Mouse (Mus musculus) kidney, adult 9 months (tissue): ENCODE measurements around the gene Hpca.
A peak's percentile ranks its signal among the peaks of the same experiment; 100 is the strongest.

Experiments
- DNase-seq: peaks from one replicate; pipeline ENCODE4 v3.0.0; 2022

Gene Hpca

GRCm38 (mm10) chr4:129135637-129136036 is 13.8 kb upstream of the Hpca start:
- no peak for DNase-seq

DNA sequence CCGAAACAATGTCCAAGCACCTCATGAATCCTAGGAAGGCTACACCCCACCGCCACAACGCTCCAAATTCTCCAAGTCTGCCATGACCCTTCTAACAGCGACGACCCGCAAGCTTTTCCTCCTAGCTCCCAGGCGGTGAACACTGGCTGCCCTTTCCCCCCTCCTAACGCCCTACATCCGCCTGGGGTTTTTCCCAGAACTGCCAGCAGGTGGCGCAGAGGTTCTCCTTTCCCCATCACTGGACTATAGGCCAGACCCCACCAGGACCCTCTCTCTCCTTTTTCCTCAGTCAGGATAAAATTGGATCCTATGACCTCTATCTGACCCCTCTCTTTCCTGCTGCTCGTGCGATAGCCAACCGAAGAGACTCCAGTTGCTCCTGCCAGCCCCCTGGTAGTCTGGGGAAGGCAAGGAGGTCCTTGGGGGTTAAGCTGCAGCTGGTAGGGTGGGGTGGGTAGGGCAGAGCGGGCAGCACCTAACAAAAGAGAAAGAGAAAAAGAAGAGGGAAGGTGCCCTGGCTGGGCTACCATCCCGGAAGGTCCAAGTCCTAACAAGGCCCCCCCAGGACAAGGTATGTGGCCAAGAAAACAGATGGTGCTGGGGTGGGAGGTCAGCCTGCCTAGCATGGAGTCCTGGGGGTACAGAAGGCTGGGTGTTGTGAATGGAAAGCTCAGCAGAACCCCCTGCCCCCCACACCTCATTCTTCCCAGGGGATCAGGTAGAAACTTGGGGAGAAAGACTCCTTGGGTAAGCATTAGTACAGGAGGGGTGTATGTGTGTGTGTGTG is 13.2 kb upstream of the Hpca start:
- DNase-seq = peak; percentile 78

DNA sequence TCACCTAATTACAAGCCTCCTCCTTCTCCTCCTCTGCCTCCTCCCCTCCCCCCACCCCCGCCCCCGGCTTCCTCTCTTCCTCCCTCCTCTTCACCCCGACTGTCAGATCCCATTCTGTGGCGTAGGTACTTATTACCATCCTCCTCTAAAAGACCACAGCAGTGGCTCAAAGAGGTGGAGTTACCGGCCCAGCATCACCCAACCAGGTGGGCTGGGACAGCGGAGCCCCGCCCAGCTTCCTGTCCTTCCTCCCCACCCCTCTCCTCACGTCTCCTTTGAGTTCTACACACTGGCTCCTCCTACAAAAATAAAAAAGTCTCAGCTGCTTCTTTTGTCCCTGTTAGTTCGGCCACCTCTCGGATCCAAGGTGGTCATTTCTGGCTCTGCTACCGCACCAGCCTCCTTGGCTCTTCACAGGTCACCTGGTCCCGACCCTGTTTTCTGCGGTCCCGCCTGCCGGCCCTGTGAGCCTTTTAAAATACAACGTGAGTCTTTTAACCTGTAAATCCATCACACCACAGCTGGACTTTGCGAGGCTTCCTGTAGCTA is 9.0 kb upstream of the Hpca start:
- DNase-seq = peak; percentile 48

DNA sequence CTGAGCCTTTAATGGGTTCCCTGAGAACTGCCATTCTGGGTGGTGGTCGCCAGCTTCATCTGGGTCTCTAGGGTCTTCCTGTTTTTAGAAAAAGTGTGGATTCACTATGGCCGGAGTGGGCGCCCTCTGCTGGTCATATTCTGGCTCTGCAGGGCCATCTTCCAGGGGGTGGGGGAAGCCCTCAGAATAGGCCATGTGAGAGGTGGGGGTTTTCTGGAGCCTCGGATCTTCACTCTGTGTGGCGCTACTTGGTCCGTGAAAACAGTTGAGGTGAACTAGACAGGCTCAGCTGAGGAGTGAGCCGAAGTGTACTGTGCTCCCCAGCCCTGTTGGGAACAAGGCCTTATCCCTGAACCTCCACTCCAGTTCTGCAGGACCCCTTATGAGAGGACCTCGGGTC is 8.3 kb upstream of the Hpca start:
- DNase-seq = peak; percentile 30

- DNase-seq = no peak
Observed at GRCm38 (mm10) chr4:129129387-129129786, 7.6 kb upstream of the Hpca start.

DNA sequence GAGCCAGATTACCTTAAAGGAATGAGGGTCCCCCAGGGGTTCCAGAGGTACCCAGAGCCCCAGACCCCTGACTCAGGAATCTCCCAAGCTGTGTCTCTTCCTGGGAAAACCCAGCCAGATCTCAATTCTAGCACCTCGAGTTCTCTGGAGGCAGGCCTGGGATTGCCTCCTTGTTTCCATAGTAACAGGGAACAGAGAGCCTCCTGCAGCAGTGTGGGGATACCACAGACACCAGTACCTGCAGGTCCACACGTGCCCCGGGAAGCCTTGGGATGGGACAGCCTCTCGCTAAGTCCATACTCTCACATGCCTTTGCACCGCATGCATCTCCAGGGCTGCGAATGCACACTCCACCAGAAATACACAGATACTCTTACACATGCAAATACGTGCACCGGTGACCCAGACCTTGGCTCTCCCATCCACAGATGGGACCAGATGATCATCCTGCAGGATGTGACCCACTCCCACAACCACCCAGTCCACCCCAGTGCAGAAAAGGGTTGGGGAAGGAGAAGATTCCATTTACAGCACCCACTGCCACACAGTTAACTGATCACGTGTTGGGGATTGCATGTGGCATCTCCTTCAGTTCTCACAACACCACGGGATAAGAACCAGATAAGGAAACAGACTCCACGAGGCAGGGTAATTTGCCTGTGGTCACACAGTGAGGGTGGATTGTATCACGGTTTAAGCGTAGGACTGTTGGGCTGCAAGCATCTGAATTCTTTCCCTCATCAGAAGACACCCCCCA is 6.9 kb upstream of the Hpca start:
- no peak for DNase-seq

- no peak for DNase-seq
Observed at GRCm38 (mm10) chr4:129125736-129126451, 4.1 kb upstream of the Hpca start.

- DNase-seq = no peak
Observed at GRCm38 (mm10) chr4:129124652-129125146, 2.9 kb upstream of the Hpca start.

DNA sequence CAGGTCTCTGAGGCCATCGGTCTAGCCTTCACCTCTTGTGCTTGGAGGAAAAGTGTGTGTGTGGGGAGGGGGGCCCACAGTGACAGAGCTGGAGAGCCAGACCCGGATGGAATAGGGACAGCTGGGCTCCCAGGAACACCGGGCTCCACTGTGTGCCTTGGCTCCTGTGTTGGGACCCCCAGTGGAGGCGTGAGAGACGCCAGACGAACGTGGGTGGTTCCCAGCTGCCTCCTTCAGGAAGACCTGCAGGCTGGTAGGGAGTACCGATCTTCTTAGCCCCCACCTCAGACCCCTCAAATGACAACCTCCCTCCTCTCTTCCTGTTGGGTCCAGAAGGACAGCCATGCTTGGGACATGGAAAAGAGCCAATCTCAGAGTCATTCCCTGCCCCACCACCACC is 883 bp upstream of the Hpca start:
- no peak for DNase-seq

GRCm38 (mm10) chr4:129122107-129122506 is 271 bp upstream of the Hpca start:
- no peak for DNase-seq

DNA sequence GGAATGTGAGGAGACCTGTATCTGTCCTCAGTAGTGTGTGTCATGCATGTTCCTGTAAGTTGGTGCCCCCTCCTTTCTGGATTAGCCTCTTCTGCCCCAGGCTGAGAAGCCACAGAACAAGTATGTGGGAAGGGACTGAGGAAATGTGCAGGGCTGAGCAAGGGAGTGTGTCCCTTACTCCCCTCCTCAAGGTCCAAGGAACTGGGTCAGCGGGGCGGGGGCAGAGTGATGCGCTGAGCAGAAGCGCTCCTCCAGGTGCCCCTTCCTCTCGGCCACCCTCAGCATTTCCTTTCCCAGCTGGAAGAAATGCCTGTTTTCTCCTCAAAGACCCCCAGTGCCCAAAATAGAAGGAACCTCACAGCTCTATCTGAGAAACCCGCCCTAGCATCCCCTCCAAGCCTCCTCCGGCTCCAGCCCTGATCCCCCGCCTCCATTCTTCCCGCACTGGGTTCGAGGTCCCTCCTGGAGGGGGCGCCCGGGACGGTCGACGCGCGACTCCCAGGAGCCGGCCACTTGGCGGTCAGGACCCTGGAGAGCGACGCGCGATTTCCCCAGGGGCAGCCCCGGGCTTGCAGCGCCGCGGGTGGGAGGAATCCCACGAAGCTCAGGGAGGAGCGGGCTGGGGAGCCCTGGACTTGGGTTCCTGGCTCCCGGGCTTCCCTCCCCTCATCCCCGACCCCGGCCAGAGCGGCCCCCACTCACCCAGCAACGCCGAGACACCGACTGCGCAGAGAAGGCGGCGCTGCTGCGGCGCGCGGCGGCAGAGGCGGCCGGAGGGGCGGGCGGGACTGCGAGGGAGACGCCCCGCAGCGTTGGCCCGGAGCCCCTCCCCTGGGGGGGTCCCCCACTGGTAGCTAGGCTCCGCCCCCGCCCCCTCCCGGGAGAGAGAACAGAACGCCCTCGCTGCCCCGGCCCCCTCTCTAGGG is 1.1 kb downstream of the Hpca start:
- DNase-seq = peak; percentile 42

- DNase-seq = no peak
Observed at GRCm38 (mm10) chr4:129119708-129120107, 2.1 kb downstream of the Hpca start.

- no peak for DNase-seq
Observed at GRCm38 (mm10) chr4:129117720-129118510, 3.9 kb downstream of the Hpca start.

- DNase-seq = no peak
Observed at GRCm38 (mm10) chr4:129116703-129117102, 5.1 kb downstream of the Hpca start.

- DNase-seq = peak; percentile 65
Observed at GRCm38 (mm10) chr4:129113083-129113988, 8.5 kb downstream of the Hpca start.

GRCm38 (mm10) chr4:129112231-129112630 is 9.6 kb downstream of the Hpca start:
- no peak for DNase-seq

DNA sequence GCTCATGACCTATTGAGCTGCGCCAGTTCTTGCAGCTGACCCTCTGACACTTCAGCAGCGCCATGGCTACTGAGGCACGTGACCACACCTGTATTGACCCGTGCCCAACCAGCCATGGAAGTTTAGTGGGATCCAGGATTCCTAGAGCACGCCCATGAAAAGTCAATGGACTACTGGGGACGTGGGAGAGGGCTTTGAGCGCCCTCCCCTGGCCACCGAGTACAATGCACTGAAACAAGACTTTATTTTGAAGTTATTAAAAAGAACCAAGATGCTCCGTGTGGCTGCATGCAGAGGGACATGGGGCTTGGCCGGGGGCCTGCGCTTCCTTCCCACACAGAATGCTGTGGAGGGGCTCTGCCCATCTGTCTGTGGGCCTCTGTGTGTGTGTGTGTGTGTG is 10.5 kb downstream of the Hpca start:
- DNase-seq = no peak

DNA sequence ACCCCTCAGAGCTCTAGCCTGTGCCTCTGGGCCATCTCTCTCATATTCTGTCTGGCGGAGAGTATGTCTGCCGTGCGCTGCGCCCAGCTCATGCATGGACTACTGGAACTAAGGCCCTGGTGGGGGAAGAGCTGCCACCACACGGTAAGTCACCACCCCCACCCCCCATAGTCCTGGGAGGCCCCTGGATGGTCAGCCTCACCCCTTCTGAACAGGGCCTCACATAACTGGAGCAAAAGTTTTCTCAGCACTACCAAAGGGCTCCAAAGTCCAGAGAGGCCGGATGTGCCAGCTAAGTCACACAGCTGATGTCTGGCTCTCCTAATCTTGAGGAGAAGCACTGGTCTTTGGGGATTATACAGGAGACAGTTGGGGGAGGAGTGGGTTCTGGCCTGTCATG is 11.0 kb downstream of the Hpca start:
- no peak for DNase-seq

DNA sequence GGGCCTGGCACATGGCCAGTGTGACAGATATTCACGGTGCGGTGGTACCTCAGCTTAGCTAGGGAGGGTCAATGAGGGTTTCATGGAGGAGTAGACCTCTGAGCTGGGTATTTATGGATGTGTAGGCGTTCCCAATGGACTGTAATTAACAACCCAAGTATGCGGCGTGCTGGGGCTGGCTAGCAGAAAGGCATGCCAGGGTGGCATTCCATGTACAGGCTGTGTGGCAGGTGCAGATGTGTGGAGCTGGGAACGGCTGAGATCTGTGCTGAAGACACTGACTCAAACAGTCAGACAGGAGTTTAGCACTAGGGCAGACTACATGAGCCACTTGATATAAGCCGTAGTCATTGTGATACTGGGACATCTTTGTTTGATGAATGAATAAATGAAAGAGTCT is 13.2 kb downstream of the Hpca start:
- DNase-seq = no peak

- DNase-seq = no peak
Observed at GRCm38 (mm10) chr4:129107348-129107899, 14.4 kb downstream of the Hpca start.
